Mouse (Mus musculus): ENCODE measurements at regions not wholly inside any gene's neighbourhood (a gene's known extent, or its start where the extent isn't known, plus 50 kb on each side); places are given as distances from the start of the nearest gene placed in this dataset.

GRCm38 (mm10) chr10:92097562-92097961 lies 624.7 kb downstream of the Nedd1 start:
- WGBS, result 3% methylated on average over 7 of the region's 7 CpGs
- H3K9ac ChIP-seq (replicated peaks), result no peak overlapping the region
- H3K4me3 ChIP-seq (replicated peaks), result no peak overlapping the region
- peaks cover 10% of the 10 kb centered on the region; the same call in 1 of the 2 replicates for H3K36me3 ChIP-seq
- H3K4me1 ChIP-seq (replicated peaks), result peaks cover 45% of the 10 kb centered on the region
- 0 out of 2 replicates have a peak overlapping the region, but pooled peaks have one; percentile 14 for H3K27ac ChIP-seq
- ATAC-seq, result 0 out of 2 replicates have a peak, but pooled peaks have one; percentile 49
- H3K4me2 ChIP-seq (replicated peaks), result no peak overlapping the region
- H3K9me3 ChIP-seq, result no peaks in the 10 kb centered on the region
- no peaks in the 10 kb centered on the region for H3K27me3 ChIP-seq

- 74% methylated on average over 4 of the region's 4 CpGs for WGBS
- Histone ChIP-seq H3K9me3 (no peaks in the 10 kb centered on the region), H3K27ac (no peak overlapping the region), H3K4me2 (replicated peaks) (no peak overlapping the region), H3K4me1 (replicated peaks) (peaks cover 47% of the 10 kb centered on the region), H3K36me3 (peaks cover 10% of the 10 kb centered on the region; the same call in 1 of the 2 replicates), H3K9ac (replicated peaks) (no peak overlapping the region), H3K27me3 (no peaks in the 10 kb centered on the region), H3K4me3 (replicated peaks) (no peak overlapping the region)
- ATAC-seq, result no peak
These were observed 625.1 kb downstream of the Nedd1 start for GRCm38 (mm10) chr10:92097081-92097480.

- Histone ChIP-seq H3K27me3 (no peaks in the 10 kb centered on the region), H3K9me3 (no peaks in the 10 kb centered on the region), H3K4me2 (replicated peaks) (no peak overlapping the region), H3K9ac (replicated peaks) (no peak overlapping the region), H3K4me1 (replicated peaks) (peaks cover 24% of the 10 kb centered on the region), H3K27ac (peak overlapping the region; percentile 54), H3K4me3 (replicated peaks) (no peak overlapping the region), H3K36me3 (peaks cover 18% of the 10 kb centered on the region; the same call in 1 of the 2 replicates)
- peak; percentile 46; the same call in 1 of the 2 replicates for ATAC-seq
- whole genome bisulfite sequencing, result 30% methylated on average over 9 of the region's 9 CpGs
These were observed 630.5 kb downstream of the Nedd1 start for GRCm38 (mm10) chr10:92091480-92092395.

- Histone ChIP-seq H3K4me3 (replicated peaks) (no peak overlapping the region), H3K9me3 (no peaks in the 10 kb centered on the region), H3K4me2 (replicated peaks) (no peak overlapping the region), H3K9ac (replicated peaks) (no peak overlapping the region), H3K27ac (peak overlapping the region; percentile 55), H3K36me3 (peaks cover 47% of the 10 kb centered on the region), H3K27me3 (no peaks in the 10 kb centered on the region), H3K4me1 (replicated peaks) (peaks cover 39% of the 10 kb centered on the region)
- no peak for ATAC-seq
- 81% methylated on average over 4 of the region's 4 CpGs for WGBS
These were observed 640.1 kb downstream of the Nedd1 start for GRCm38 (mm10) chr10:92082111-92082510.

GRCm38 (mm10) chr10:92081199-92081598 lies 641.0 kb downstream of the Nedd1 start:
- H3K9me3 ChIP-seq, result no peaks in the 10 kb centered on the region
- no peak overlapping the region for H3K4me3 ChIP-seq (replicated peaks)
- H3K27ac ChIP-seq, result peak overlapping the region; percentile 79
- H3K4me2 ChIP-seq (replicated peaks), result no peak overlapping the region
- H3K4me1 ChIP-seq (replicated peaks), result peaks cover 49% of the 10 kb centered on the region
- H3K27me3 ChIP-seq, result no peaks in the 10 kb centered on the region
- 0 out of 2 replicates have a peak, but pooled peaks have one; percentile 31 for ATAC-seq
- no peak overlapping the region for H3K9ac ChIP-seq (replicated peaks)
- H3K36me3 ChIP-seq, result peaks cover 46% of the 10 kb centered on the region
- 6% methylated on average over 1 of the region's 1 CpGs for WGBS

GRCm38 (mm10) chr10:92079421-92079820 lies 642.8 kb downstream of the Nedd1 start:
- H3K27me3 ChIP-seq, result no peaks in the 10 kb centered on the region
- no peak overlapping the region for H3K4me2 ChIP-seq (replicated peaks)
- ATAC-seq, result no peak
- peaks cover 66% of the 10 kb centered on the region for H3K4me1 ChIP-seq (replicated peaks)
- 4% methylated on average over 4 of the region's 4 CpGs for WGBS
- H3K4me3 ChIP-seq (replicated peaks), result no peak overlapping the region
- no peaks in the 10 kb centered on the region for H3K9me3 ChIP-seq
- H3K27ac ChIP-seq, result peak overlapping the region; percentile 75
- H3K9ac ChIP-seq (replicated peaks), result no peak overlapping the region
- H3K36me3 ChIP-seq, result peaks cover 35% of the 10 kb centered on the region

- WGBS, result 22% methylated on average over 3 of the region's 3 CpGs
- peak overlapping the region; percentile 90 for H3K27ac ChIP-seq
- H3K4me1 ChIP-seq (replicated peaks), result peaks cover 82% of the 10 kb centered on the region
- peaks cover 22% of the 10 kb centered on the region for H3K36me3 ChIP-seq
- no peaks in the 10 kb centered on the region for H3K27me3 ChIP-seq
- no peaks in the 10 kb centered on the region for H3K9me3 ChIP-seq
- no peak overlapping the region for H3K4me2 ChIP-seq (replicated peaks)
- H3K4me3 ChIP-seq (replicated peaks), result no peak overlapping the region
- no peak overlapping the region for H3K9ac ChIP-seq (replicated peaks)
- ATAC-seq, result 0 out of 2 replicates have a peak, but pooled peaks have one; percentile 32
These were observed 644.9 kb downstream of the Nedd1 start for GRCm38 (mm10) chr10:92077291-92077690.

GRCm38 (mm10) chr10:92076754-92077153 lies 645.5 kb downstream of the Nedd1 start:
- Histone ChIP-seq H3K4me1 (replicated peaks) (peaks cover 82% of the 10 kb centered on the region), H3K36me3 (peaks cover 20% of the 10 kb centered on the region), H3K27ac (peak overlapping the region; percentile 90), H3K9me3 (no peaks in the 10 kb centered on the region), H3K4me3 (replicated peaks) (no peak overlapping the region), H3K4me2 (replicated peaks) (no peak overlapping the region), H3K9ac (replicated peaks) (no peak overlapping the region), H3K27me3 (no peaks in the 10 kb centered on the region)
- WGBS, result 13% methylated on average over 3 of the region's 3 CpGs
- ATAC-seq, result peak; percentile 57

- Histone ChIP-seq H3K4me1 (replicated peaks) (peaks cover 72% of the 10 kb centered on the region), H3K4me2 (replicated peaks) (no peak overlapping the region), H3K4me3 (replicated peaks) (no peak overlapping the region), H3K27ac (peak overlapping the region; percentile 90), H3K9me3 (no peaks in the 10 kb centered on the region), H3K27me3 (no peaks in the 10 kb centered on the region), H3K9ac (replicated peaks) (peak overlapping the region; percentile 21; the same call in 1 of the 2 replicates), H3K36me3 (peaks cover 22% of the 10 kb centered on the region)
- peak; percentile 70 for ATAC-seq
- 11% methylated on average over 8 of the region's 8 CpGs for WGBS
These were observed 646.8 kb downstream of the Nedd1 start for GRCm38 (mm10) chr10:92075469-92075868.

- Histone ChIP-seq H3K9me3 (no peaks in the 10 kb centered on the region), H3K27ac (peak overlapping the region; percentile 90), H3K4me1 (replicated peaks) (peaks cover 65% of the 10 kb centered on the region), H3K4me2 (replicated peaks) (no peak overlapping the region), H3K9ac (replicated peaks) (peak overlapping the region; percentile 21; the same call in 1 of the 2 replicates), H3K27me3 (no peaks in the 10 kb centered on the region), H3K36me3 (peaks cover 25% of the 10 kb centered on the region), H3K4me3 (replicated peaks) (no peak overlapping the region)
- ATAC-seq, result peak; percentile 53
- WGBS, result 65% methylated on average over 11 of the region's 11 CpGs
These were observed 647.4 kb downstream of the Nedd1 start for GRCm38 (mm10) chr10:92074698-92075394.

- H3K36me3 ChIP-seq, result peaks cover 25% of the 10 kb centered on the region
- H3K27ac ChIP-seq, result peak overlapping the region; percentile 90
- ATAC-seq, result peak; percentile 29
- H3K4me1 ChIP-seq (replicated peaks), result peaks cover 58% of the 10 kb centered on the region
- H3K4me3 ChIP-seq (replicated peaks), result no peak overlapping the region
- H3K27me3 ChIP-seq, result no peaks in the 10 kb centered on the region
- H3K4me2 ChIP-seq (replicated peaks), result no peak overlapping the region
- no peaks in the 10 kb centered on the region for H3K9me3 ChIP-seq
- H3K9ac ChIP-seq (replicated peaks), result no peak overlapping the region
- 16% methylated on average over 5 of the region's 5 CpGs for WGBS
These were observed 648.3 kb downstream of the Nedd1 start for GRCm38 (mm10) chr10:92073873-92074390.

- Histone ChIP-seq H3K27ac (no peak overlapping the region), H3K27me3 (no peaks in the 10 kb centered on the region), H3K9me3 (no peaks in the 10 kb centered on the region), H3K4me3 (replicated peaks) (no peak overlapping the region), H3K4me2 (replicated peaks) (no peak overlapping the region), H3K36me3 (no peaks in the 10 kb centered on the region), H3K9ac (replicated peaks) (no peak overlapping the region), H3K4me1 (replicated peaks) (no peaks in the 10 kb centered on the region; the same call in 1 of the 2 replicates)
- ATAC-seq, result no peak
These were observed 677.4 kb downstream of the Nedd1 start for GRCm38 (mm10) chr10:92044783-92045182.

Data from midbrain, embryonic 13.5 days (tissue).